Mouse (Mus musculus): Measurements from ENCODE around the gene Cd2ap. TPM values are rescaled to one million over a fixed set of nuclear protein-coding genes. Genes with fewer than 3 reads are reported as not detected.

Cd2ap gene
- polyA plus RNA-seq, 1 experiment from 2014 or later: 31.8 TPM

DNA sequence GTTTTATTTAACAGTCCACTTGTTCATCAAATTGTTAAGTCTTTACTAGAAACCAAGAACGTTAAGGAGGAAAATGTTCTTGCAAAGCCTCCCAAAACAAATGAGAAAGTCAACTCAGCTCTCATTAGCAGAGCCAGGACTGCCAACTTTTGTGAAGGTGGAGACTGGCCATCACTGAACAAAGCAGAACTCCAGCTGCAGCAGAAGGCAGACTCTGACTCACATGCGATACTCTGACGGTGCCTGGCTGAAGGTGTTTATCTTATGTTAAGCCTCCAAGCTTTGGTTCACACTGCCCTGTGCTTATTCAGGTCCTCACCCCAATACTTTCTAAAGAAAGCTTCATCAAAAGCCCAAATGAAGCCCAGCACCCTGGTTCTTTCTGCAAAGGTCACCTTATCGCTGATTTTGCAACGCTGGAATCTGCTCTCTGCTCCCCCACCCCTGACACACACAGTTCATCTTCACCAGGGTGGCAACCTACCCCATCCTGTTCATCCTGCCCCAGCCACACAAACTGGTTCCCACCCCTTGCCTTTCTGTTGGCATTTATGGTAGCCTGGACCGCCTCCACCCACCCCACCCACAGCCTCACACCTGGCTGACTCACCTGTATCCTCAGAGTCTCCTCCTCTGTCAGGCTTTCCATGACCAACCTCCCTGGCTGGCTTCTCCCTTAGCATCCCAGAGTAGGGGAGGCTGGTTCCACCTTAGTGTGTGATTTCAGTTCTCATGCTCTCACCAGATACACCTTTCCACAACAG lies 130.6 kb downstream of the Cd2ap start:
- H3K36me3 ChIP-seq (ENCODE audit: control insufficient read depth, insufficient read depth, low read length): no peaks in the 10 kb centered on the region
- no peaks in the 10 kb centered on the region for H3K27me3 ChIP-seq (ENCODE audit: control insufficient read depth, insufficient read depth, low read length)
- H3K9ac ChIP-seq (ENCODE audit: low read length): no peak overlapping the region
- ATAC-seq (ENCODE audit: insufficient read depth, low FRiP score): peak; percentile 60; the same call in 1 of the 2 replicates
- no peak overlapping the region for H3K4me2 ChIP-seq (ENCODE audit: low read depth, low read length)
- no peak overlapping the region for H3K27ac ChIP-seq (ENCODE audit: low read length)
- H3K4me1 ChIP-seq (ENCODE audit: control insufficient read depth, insufficient read depth, low read length): no peaks in the 10 kb centered on the region
- H3K4me3 ChIP-seq (replicated peaks; ENCODE audit: low read length): no peak overlapping the region
- WGBS: 47% methylated on average over 6 of the region's 6 CpGs
- no peaks in the 10 kb centered on the region for H3K9me3 ChIP-seq (replicated peaks; ENCODE audit: control insufficient read depth, low read length)

Other genes starting within 250 kb of the Cd2ap start
- 4.1 and 8.0 TPM in 2 replicates for gene Adgrf4, start 184.4 kb downstream of the Cd2ap start, polyA plus RNA-seq (2015; fragmentation: Nextera tagmentation; extraction: Ambion mirVana)
- gene Adgrf2, start 134.5 kb downstream of the Cd2ap start, polyA plus RNA-seq (2015; fragmentation: Nextera tagmentation; extraction: Ambion mirVana): 2.5 and 3.4 TPM in 2 replicates
- 33.9 and 38.8 TPM in 2 replicates for gene Tnfrsf21, start 139.9 kb upstream of the Cd2ap start, polyA plus RNA-seq (2015; fragmentation: Nextera tagmentation; extraction: Ambion mirVana)

Measured in stomach, embryonic 16.5 days (tissue).